Mouse (Mus musculus) liver, embryonic 11.5 days (tissue): ENCODE measurements around the gene Vti1b. TPM values are rescaled to one million over a fixed set of nuclear protein-coding genes. Genes with fewer than 3 reads are reported as not detected.

ENCODE experiments used
- ATAC-seq: fragments of 200-750 bp; cut with Nextera tagmentation; replicated peaks from 2 replicates; pipeline ENCODE4 v1.8.0; 2017; ENCODE audit warnings: moderate number of reproducible peaks, mild to moderate bottlenecking, moderate TSS enrichment, moderate library complexity; ENCODE audit not compliant: low FRiP score
- DNase-seq: peaks from one replicate; pipeline ENCODE4 v3.0.0-alpha.2; 2017; ENCODE audit warnings: low spot score
- H3K27ac ChIP-seq: fragments of 300-500 bp; sonication (generic); 2 replicates; pipeline ENCODE4 v1.5.1; 2014; ENCODE audit warnings: mild to moderate bottlenecking, low read depth, low read length, control low read depth
- H3K27me3 ChIP-seq: fragments of 300-500 bp; sonication (generic); replicated peaks from 2 replicates; pipeline ENCODE4 v1.6.1; 2014; ENCODE audit warnings: low read length, mixed read lengths; ENCODE audit not compliant: control insufficient read depth, insufficient read depth
- H3K36me3 ChIP-seq: fragments of 300-500 bp; sonication (generic); 2 replicates; pipeline ENCODE4 v1.6.1; 2014; ENCODE audit warnings: mild to moderate bottlenecking, low read length, moderate library complexity, mixed read lengths; ENCODE audit not compliant: control insufficient read depth, insufficient read depth
- H3K4me1 ChIP-seq: fragments of 300-500 bp; sonication (generic); replicated peaks from 2 replicates; pipeline ENCODE4 v1.6.1; 2014; ENCODE audit warnings: low read length, mixed read lengths; ENCODE audit not compliant: control insufficient read depth, insufficient read depth
- H3K4me2 ChIP-seq: fragments of 300-500 bp; sonication (generic); 2 replicates; pipeline ENCODE4 v1.6.1; 2014; ENCODE audit warnings: mild to moderate bottlenecking, control low read depth, moderate library complexity
- H3K4me3 ChIP-seq: fragments of 300-500 bp; sonication (generic); 2 replicates; pipeline ENCODE4 v1.5.1; 2014; ENCODE audit warnings: low read depth, low read length, control low read depth
- H3K9ac ChIP-seq: fragments of 300-500 bp; sonication (generic); 2 replicates; pipeline ENCODE4 v1.6.1; 2014; ENCODE audit warnings: low read depth, low read length, control low read depth
- H3K9me3 ChIP-seq: fragments of 300-500 bp; sonication (generic); 2 replicates; pipeline ENCODE4 v1.6.1; 2016; ENCODE audit warnings: low read length, inconsistent platforms, mixed read lengths; ENCODE audit not compliant: control insufficient read depth
- WGBS: fragments of 180-500 bp; shearing (Covaris S2); extraction: QIAGEN DNeasy Blood & Tissue Kit; methylation state at CpG from one replicate; pipeline ENCODE4 v1.1.7; 2014; 5-methylcytosine and 5-hydroxymethylcytosine counted together
- polyA plus RNA-seq: library from polyadenylated mRNA; unstranded; fragments of >200 nt; fragmentation: Nextera tagmentation; extraction: Ambion mirVana; gene quantifications from 2 replicates; pipeline ENCODE4 v1.2.1, GENCODE M21; 2014

Gene Vti1b
- 82.9 and 83.2 TPM in 2 replicates for polyA plus RNA-seq

DNA sequence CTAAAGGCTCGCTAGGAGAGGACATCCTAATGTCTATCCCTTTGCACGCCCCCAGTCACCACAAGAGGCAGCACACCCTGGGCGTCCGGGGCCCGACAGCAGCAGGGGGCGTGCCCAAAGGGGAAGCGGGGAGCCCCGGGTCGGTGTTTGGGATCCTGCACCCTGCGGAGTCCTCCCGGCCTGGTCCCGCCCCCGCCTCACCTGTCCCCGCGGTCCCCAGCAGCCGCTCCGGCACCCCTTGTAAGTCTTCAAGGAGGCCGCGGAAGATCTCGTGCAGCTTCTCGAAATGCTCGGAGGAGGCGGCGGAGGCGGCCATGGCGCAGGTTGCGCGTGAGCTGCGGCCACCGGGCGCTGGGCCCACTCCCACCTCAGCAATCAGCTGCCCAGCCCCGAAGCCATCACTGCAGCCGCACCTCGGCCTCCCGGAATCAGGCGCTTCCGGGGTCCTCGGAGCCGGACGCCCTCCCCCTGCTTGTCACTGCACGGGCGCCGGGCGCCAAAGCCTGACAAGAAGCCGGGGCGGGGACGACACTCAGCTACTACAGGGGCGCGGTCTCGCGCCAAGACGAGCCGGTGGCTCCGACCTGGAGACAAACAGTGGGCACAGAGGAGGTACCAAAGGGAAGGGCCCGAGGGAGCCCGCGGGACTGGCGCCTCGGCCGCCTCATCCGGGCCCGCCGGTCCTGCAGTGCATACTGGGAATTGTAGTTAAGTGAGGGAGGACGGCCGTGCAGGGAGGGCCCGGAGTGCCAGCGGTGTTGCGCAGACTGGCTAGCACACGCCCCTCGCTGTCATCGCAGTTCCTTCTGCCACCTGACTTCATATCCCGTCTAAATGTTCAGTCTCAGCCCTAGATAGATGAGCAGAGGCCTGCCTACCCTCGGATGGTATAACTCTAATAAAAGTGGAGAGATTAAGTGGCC, at the start of gene Vti1b:
Gene Vti1b (minus strand): TSS at position 649 of the 923 bp plus-strand sequence.
- Histone ChIP-seq H3K4me2 (peak within 1 kb of the TSS; percentile 65), H3K36me3 (peaks cover 8% of the 10 kb centered on the region; the same call in 1 of the 2 replicates), H3K27me3 (no peaks in the 10 kb centered on the region), H3K4me3 (peak within 1 kb of the TSS; percentile 96), H3K9me3 (no peaks in the 10 kb centered on the region), H3K9ac (peak within 1 kb of the TSS; percentile 83), H3K27ac (peak within 1 kb of the TSS; percentile 80), H3K4me1 (peaks cover 7% of the 10 kb centered on the region)
- ATAC-seq (peak; percentile 97), DNase-seq (peak; percentile 91)
- under 1% methylated on average over 73 of the region's 73 CpGs for WGBS

DNA sequence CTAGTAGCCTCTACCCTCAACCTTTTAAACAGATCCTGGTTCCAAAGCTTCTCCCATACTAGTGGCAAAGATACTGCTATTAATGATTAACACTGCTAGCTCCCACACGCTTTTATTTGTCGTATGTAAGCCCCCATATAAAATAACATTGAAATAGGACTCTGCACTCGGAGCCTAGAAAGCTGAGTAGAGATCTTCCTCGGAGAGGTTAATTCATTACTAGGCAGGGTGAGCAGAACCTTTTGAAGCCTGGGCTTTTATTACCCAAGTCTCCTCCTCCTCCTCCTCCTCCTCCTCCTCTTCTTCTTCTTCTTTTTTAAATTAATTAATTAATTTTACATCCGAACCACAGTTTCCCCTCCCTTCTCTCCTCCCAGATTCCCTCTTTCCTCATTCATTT, 45.0 kb upstream of the Vti1b start:
- Histone ChIP-seq H3K9me3 (no peaks in the 10 kb centered on the region), H3K27me3 (0 out of 2 replicates have a peak, but pooled peaks cover 4% of the 10 kb centered on the region), H3K27ac (no peak overlapping the region), H3K36me3 (no peaks in the 10 kb centered on the region), H3K4me3 (no peak overlapping the region), H3K4me2 (no peak overlapping the region), H3K9ac (no peak overlapping the region), H3K4me1 (no peaks in the 10 kb centered on the region)
- DNase-seq: no peak
- 65% methylated on average over 5 of the region's 5 CpGs for WGBS
- no peak for ATAC-seq

DNA sequence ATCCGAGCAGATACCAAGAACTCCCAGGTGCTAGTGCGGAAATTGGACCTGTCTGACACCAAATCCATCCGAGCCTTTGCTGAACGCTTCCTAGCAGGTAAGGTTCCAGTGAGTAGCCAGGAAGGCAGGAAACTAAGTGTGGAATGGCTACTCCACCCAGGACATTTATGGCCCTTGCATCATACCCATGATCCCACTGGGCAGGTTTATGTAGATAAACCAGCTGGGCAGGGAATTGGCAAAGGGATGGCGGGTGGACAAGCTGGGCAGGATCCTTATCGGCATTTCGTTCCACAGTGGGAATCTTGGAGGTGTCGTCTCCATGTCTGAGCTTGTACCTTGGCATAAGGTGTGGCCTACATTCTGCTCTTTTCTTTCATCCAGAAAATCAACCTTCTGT, 39.0 kb upstream of the Vti1b start:
- H3K27ac ChIP-seq: no peak overlapping the region
- H3K4me1 ChIP-seq: 0 out of 2 replicates have a peak, but pooled peaks cover 2% of the 10 kb centered on the region
- no peaks in the 10 kb centered on the region for H3K36me3 ChIP-seq
- H3K4me3 ChIP-seq: no peak overlapping the region
- 0 out of 2 replicates have a peak, but pooled peaks cover 4% of the 10 kb centered on the region for H3K27me3 ChIP-seq
- H3K4me2 ChIP-seq: no peak overlapping the region
- 87% methylated on average over 8 of the region's 8 CpGs for WGBS
- ATAC-seq (no peak), DNase-seq (no peak)
- H3K9ac ChIP-seq: no peak overlapping the region
- H3K9me3 ChIP-seq: no peaks in the 10 kb centered on the region

DNA sequence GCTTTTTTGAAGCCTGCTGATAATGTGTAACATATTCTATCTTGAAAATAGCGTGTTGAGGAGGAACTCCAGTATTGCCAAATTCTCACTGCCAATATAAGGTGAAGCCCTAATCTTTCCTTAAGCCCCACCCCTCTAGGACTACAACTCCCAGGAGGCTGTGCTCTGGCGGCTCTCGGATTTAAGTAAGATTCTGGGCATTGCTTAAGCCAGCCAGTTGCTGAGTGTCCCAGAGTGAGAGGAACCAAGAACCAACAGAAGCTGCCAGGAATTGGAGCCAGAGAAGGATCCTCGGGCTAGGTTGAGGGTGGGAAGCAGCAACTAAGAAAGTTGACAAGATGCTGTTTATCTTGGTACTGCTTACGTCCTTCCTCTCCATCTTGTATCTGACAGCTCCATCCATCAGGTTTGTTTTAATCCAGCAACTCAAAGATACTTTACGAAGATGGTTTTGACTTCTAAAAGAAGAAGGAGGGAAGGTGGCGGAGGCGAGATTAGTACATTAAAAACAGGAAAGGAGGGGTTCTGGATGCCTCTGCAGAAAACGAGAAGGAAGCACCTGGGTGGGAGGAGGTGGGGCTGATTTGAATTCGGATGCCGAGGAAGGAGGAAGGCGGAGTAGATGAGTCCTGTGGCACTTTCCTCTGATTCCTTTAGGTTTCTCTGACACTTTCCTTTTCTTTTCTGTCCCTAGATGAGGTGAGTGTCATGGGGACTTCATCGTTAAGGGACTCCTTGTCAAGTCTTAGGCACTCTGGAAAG, 36.4 kb upstream of the Vti1b start, which contains the start of gene Rdh12:
Gene Rdh12 (plus strand): TSS at position 212 of the 762 bp plus-strand sequence.
- no peaks in the 10 kb centered on the region for H3K9me3 ChIP-seq
- H3K36me3 ChIP-seq: no peaks in the 10 kb centered on the region
- no peak within 1 kb of the TSS for H3K9ac ChIP-seq
- H3K4me1 ChIP-seq: 0 out of 2 replicates have a peak, but pooled peaks cover 2% of the 10 kb centered on the region
- DNase-seq: no peak
- no peak for ATAC-seq
- H3K27ac ChIP-seq: no peak within 1 kb of the TSS
- peak within 1 kb of the TSS; percentile 35 for H3K4me3 ChIP-seq
- peak within 1 kb of the TSS; percentile 55 for H3K4me2 ChIP-seq
- H3K27me3 ChIP-seq: no peaks in the 10 kb centered on the region
- 5% methylated on average over 13 of the region's 13 CpGs for WGBS

DNA sequence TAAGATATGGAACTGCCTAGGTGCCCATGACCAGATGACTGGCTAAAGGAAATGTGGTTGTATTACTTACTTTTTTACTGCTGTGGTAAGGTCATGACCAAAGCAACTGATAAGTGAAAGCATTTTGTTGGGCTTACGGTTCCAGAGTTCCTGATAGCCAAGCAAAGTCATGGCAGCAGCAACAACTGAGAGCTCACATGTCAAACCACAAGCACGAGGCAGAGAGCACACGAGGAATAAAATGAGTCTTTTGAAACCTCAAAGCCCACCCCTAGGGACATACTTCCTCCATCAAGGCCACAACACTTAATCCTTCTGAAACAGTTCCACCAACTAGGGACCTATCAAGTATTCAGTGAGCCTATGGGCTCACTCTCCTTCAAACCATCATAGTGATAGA, 29.4 kb upstream of the Vti1b start:
- H3K27ac ChIP-seq: no peak overlapping the region
- ATAC-seq (no peak), DNase-seq (no peak)
- 49% methylated on average over 3 of the region's 3 CpGs for WGBS
- H3K27me3 ChIP-seq: no peaks in the 10 kb centered on the region
- no peaks in the 10 kb centered on the region for H3K9me3 ChIP-seq
- no peaks in the 10 kb centered on the region for H3K4me1 ChIP-seq
- no peak overlapping the region for H3K4me3 ChIP-seq
- no peak overlapping the region for H3K9ac ChIP-seq
- no peaks in the 10 kb centered on the region for H3K36me3 ChIP-seq
- no peak overlapping the region for H3K4me2 ChIP-seq

DNA sequence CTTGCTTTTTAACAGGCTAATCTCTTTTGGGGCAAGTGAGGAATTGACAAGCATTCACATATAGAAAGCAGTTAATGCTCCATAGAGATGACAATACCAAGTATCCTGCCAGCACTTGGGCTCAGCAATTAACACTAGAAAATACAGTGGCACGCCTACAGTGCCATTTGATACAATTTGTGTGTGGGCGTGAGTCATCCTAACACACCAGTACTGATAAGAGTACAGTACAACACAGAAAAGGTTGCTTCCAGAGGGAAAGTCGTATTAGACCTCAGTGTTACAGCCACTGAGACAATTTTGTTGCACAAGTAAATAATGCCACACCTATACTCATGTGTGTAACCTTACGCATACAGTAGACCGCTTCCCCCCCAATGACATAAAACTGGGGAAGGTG, 24.6 kb upstream of the Vti1b start:
- Histone ChIP-seq H3K9me3 (no peaks in the 10 kb centered on the region), H3K27me3 (no peaks in the 10 kb centered on the region), H3K4me1 (no peaks in the 10 kb centered on the region), H3K4me2 (no peak overlapping the region), H3K9ac (no peak overlapping the region), H3K4me3 (no peak overlapping the region), H3K27ac (no peak overlapping the region), H3K36me3 (no peaks in the 10 kb centered on the region)
- ATAC-seq (no peak), DNase-seq (no peak)
- 77% methylated on average over 5 of the region's 5 CpGs for WGBS

DNA sequence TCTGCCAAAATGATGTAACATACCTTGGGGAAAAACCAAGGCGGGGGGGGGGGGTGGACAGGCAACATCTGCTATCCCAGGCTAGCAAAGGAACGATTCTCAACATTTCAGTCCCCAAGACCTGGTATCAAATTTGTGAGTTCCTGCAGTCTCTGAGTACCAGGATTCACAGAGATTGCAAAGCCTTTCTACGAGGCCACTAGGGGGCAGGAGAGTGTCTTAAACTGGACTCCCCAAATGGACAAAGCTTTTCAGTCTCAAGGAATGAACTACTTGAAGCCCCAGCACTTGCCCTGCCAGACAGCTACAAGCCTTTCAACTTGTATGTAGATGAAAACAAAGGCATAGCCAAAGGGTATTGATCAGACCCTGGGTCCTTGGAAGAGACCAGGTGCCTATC, 21.0 kb upstream of the Vti1b start:
- Histone ChIP-seq H3K27ac (no peak overlapping the region), H3K4me3 (no peak overlapping the region), H3K4me2 (no peak overlapping the region), H3K9ac (no peak overlapping the region), H3K36me3 (0 out of 2 replicates have a peak, but pooled peaks cover under 1% of the 10 kb centered on the region), H3K4me1 (peaks cover 8% of the 10 kb centered on the region), H3K9me3 (no peaks in the 10 kb centered on the region), H3K27me3 (no peaks in the 10 kb centered on the region)
- 4% methylated on average over 3 of the region's 3 CpGs for WGBS
- ATAC-seq (no peak), DNase-seq (no peak)

DNA sequence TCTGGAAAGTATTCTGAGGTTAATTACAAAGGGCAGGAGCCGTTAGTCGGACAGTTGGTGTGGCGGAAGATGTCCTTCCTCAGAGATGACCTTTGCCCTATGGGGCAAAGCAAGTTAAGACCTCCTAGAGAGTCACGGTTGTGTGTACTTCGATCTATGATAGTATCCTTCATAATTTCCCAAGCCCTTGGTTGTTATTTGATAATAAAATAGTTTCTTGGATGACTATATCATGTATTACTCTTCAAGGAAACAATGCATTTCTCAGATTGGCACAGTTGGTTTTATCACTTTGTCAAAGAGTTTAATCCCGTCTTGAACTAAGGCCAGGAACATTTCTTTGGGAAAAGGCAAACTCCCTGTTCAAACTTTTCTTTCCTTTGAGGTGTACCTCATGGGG, 19.7 kb upstream of the Vti1b start, which contains the start of gene Rdh11:
Gene Rdh11 (minus strand): TSS at position 101 of the 400 bp plus-strand sequence.
- WGBS: 59% methylated on average over 6 of the region's 6 CpGs
- DNase-seq (no peak), ATAC-seq (no peak)
- H3K27ac ChIP-seq: peak within 1 kb of the TSS; percentile 23; the same call in 1 of the 2 replicates
- H3K36me3 ChIP-seq: peaks cover 8% of the 10 kb centered on the region
- H3K9ac ChIP-seq: peak within 1 kb of the TSS; percentile 76
- H3K4me1 ChIP-seq: peaks cover 8% of the 10 kb centered on the region
- no peaks in the 10 kb centered on the region for H3K27me3 ChIP-seq
- H3K4me2 ChIP-seq: peak within 1 kb of the TSS; percentile 84
- no peaks in the 10 kb centered on the region for H3K9me3 ChIP-seq
- H3K4me3 ChIP-seq: peak within 1 kb of the TSS; percentile 72
